Mouse (Mus musculus) gastrocnemius, postnatal 4 days (tissue): Measurements from ENCODE around the gene Ly6f. TPM values are rescaled to one million over a fixed set of nuclear protein-coding genes. Genes with fewer than 3 reads are reported as not detected.
"Not testable (repeated sequence)": the region's sequence is repeated elsewhere in the genome, so short reads cannot be mapped to it uniquely, and the experiment has no call there.

ENCODE experiments used
- DNase-seq, 2 experiments: peaks; one replicate each; pipeline ENCODE4 v3.0.0; 2021 to 2022; ENCODE audit warnings: low spot score in 2 of 2, mixed read lengths in 2 of 2
- long read RNA-seq, 2 experiments: library from polyadenylated mRNA; stranded (forward); transcript quantifications; one replicate each; pipeline ENCODE4 v2.0.0; 2021
- total RNA-seq, 2 experiments: library from RNA; stranded (reverse); gene quantifications; 2 replicates each; pipeline ENCODE4 v1.2.3; 2021

Gene Ly6f
- total RNA-seq, result not detected
- long read RNA-seq, experiment 1, result 0 reads
- long read RNA-seq, experiment 2, result 0 reads

DNA sequence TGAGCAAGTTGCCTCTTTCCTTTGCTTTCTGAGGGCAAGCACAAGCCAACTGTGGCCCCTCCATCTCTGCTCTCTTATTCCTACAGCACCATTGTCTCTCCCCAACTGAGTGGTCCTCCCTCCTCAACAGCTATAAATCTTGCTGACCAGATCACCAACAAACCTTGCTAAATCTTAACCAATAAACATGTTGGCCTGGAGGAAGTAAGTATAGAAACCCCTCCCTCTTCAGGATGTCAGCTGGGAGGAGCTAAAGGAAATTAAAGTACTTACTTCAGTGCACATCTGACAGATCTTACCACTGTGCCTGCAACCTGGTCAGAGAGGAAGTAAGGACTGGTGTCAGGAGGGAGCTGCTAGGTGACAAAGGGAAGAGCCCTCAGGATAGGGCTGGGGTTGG is at the start of gene Ly6f:
Gene Ly6f (plus strand): TSS at position 301 of the 400 bp plus-strand sequence.
- no peak for DNase-seq

DNA sequence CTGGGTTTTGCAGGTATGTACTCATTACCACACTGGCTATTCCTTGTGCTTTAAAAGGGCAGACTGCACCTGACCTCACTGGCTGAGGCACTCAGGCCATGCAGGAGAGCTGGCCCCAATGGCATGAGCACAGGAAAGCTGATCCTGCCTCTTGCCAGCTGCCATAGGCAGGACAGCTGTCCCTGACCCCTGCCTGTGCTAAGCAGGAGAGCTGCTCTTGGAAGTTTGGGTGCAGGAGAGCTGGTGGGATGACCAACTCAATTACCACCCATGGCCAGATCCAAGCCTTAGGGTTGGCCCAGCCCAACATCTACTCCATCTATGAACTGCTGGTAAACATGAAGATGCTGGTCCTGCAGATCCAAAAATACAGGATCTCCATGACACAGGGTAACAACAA is 46.3 kb upstream of the Ly6f start:
- DNase-seq, result no peak

DNA sequence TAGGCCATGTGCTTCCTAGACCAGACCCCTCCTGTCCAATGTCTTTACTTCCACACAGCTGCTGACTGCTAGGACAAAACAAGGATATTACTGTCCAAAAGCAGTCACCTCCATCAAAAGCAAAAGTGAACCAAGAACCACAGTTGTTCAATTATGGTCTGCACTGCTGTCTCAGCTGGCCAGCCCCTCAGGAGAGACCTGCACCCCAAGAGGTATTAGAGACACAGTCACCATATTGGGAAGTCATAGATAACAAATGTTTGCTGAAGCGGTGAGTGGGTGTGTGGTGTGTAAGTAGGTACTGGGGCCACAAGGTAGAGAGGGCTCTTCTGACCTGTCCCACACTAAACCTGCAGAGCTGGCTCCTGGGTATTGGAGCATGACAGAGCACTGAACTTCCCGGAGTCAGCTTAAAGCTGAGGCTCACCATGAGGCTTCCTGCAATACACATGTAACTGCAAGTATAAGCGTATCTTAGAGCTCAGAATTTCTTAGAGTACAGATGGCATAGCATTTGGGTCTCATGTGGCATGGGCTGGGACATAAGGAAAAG is 30.4 kb upstream of the Ly6f start:
- DNase-seq, result no peak

DNA sequence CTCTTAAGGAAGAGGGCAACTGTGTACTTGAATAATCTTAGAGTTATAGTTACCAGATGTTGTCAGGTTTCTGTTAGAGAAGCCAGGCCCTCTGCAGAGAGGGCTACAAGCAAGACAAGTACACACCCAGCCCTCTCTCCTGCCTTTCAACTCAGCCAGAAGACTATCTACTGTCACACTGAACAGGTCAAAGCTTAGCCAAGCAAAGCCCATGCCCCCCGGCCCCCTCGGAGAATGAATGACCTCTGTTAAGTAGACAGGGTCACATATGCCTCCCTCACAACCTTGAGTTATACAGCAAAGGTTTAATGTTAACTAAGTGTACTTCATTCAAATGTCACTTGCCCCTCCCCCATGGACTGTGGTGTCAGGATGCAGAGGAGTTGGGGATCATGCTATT is 27.7 kb upstream of the Ly6f start:
- DNase-seq, result no peak

DNA sequence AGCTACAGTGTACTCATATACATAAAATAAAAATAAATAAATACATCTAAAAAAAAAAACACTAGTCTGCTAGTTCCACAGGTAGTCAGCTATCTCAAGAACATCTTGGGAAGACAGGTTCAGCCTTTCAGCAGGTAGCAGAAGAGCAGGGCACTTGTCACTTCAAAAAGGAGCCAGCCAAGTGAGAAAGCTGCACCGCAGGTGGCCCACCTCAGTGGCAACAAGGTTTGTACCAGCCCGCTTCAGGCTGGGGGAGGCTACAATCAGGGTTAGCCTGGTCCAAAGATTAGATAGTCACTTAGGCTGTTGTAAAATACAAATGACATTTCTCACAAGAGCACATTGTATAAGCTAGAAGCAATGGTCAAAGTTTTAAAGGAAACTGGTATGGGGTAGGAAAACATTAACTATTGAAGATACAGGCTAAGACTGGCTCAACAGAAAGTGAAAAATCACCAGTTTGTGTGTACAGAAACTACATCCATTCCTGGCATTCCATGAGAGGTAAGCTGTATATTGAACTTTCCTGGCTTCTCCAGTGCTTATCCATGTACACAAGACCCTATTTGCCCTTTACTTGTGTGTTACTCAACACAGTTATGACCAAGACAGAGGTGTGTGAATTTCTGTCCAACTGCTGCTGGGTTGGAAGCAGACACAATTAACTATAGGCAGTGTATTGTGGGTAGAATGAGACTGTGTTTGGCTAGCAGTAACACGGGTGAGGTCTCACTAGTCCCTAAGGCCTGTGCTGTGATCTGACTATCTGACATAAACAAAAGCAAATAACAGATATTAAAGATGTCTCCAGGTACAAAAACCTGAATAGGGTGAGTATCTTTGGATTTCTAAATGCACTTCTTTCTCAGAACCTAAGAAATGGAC is 25.2 kb upstream of the Ly6f start:
- DNase-seq, result no peak

DNA sequence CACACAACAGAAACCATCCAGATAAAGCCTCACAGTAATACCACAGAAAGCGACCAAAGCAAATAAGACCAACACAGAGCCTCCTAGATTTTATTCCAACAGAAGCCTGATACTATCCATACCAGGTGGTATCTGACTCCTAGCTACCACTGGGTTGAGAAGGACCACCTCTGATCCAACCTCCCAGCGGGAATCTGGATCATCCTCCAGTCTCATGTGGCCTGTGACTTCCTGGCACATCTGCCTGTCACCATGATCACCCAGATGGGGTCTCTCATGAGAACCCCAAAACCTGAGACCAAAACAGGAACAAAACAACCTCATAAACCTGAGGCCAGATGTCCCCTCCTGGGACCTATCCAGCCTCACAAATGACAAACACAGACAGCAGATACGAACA is 13.6 kb upstream of the Ly6f start:
- no peak for DNase-seq

DNA sequence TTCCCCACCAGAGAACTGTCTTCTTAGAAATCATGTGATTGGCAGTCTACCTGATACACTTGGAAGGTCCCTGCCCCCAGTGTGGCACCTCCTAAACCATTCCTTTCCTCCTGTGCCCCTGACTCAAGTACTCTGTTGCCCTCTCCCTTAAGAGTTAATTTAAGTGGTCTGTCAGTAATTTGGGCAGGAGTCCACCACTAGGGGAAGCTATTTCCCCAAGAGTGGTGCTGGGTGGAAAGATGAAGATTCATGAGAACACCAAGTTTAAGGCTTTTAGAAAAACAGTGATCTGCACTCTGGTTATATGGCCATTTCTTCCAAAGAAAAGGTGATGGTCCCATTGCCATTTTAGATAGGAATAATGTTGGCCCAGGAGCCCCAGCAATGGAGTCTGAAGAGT is 2.4 kb upstream of the Ly6f start:
- DNase-seq, result no peak

DNA sequence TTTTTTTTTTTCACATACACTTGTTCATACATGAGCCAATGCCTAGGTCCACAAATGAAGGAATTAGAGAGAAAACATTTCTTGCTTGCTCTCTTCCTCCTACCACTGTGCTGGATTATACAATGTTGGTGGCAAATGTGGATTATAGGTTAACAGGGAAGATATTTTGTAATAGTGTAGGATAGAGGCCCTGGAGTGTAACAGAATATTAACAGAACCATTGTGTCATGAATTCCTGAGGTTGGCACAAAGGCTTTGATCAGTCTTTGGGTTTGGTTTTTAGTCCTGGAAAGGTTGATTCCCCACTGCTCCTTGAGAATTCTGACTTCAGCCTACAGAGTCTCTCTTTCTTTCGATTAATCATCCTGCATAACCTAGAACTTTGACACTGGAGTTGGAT is 1.6 kb upstream of the Ly6f start:
- no peak for DNase-seq

DNA sequence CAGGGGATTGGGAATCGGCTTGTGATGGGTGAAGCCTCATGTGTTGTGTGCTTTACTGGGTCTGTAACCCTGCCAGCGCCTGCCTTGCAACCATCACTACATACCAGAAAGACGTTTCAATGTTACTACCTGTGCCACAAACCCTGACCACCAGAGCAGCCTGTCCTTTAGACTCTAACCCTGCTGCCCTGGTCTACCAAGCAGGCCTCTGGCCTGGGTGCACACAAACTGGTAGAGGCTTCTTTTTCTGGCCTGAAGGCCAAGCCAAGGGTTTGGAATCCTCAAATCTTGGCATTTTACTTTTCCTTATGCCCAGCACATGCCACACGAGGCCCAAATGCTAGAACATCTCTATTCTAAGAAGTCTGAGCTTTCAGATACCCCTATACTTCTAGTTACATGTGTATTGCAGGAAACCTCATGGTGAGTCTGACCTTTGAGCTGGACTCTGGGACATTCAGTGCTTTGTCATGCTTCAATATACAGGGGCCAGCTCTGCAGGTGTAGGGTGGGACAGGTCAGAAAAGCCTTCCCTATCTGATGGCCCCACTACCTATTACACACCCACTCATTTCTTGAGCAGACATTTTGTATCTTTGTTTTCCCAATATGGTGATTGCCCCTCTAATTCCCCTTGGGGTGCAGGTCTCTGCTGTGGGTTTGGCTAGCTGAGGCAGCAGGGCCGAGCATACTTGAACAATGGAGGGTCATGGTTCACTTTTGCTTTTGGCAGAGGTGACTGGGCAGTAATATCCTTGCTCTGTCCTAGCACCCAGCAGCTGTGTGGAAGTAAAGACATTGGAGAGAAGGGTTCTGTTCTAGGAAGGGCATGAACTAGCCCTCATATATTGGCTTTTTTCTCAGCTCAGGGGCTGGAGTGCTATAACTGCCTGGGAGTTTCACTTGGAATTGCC is 952 bp downstream of the Ly6f start:
- DNase-seq, result no peak

DNA sequence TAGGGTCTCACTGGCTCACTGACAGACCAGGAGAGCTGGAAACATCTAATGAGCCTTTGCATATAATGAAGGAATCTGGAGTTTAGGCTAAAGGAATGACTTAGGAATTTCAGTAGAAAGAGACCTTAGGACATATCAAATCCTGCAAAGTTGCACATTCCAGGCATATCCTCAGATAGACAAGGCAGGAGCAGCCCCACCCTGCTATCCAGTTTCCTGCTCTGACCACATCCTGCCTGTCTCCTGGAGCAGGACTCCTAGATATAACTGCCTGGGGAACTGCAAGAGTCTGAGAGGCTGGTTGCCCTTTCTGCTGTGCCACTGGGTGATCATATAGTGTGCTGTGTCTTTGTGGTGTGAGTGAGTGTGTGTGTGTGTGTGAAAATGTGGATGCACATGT is 1.9 kb downstream of the Ly6f start:
- DNase-seq, result no peak

DNA sequence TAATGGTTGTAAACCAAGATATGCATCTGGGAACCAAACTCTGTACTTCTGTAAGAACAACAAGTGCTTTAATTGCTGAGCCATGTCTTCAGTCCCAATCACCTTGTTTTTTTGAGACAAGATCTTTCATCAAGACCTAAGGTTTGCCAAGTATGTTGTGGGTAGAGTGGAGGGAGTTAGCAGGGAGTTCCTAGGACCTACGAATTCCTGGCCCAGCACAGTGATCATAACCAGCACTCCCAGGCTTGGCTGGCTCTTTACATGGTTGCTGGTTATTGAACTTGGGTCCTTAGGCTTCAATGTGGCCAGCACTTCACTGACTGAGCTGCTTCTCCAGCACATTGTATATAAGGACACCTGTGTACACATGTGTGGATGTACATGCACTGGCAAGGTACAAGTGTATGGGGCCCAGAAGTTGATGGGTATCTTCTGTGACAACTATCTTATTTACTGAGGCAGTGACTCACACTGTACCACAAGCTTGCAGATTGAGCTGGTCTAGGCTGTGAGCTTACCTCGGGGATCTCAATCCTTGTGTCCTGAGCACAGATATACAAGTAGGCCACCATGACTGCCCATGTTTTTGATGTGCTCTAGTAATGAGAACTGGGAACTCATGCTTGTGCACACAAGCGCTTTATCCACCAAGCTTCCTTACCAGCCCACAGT is 2.6 kb downstream of the Ly6f start:
- no peak for DNase-seq

DNA sequence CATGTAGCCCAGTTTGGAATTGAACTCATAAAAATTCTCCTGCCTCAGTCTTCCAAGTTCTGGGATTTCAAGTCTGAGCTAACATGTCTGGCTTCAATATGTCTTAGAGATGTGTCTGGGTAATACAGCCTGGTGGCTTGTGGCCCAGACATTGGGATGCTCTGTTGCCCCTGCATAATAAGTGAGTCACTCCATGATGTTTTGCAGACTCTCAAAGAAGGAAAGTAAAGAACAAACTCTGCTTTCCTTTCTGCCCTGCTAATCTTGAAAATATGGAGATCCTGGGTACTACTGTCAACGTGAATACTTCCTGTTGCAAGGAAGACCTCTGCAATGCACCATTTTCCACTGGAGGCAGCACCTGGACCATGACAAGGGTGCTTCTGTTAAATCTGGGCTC is 3.2 kb downstream of the Ly6f start:
- DNase-seq, result no peak

DNA sequence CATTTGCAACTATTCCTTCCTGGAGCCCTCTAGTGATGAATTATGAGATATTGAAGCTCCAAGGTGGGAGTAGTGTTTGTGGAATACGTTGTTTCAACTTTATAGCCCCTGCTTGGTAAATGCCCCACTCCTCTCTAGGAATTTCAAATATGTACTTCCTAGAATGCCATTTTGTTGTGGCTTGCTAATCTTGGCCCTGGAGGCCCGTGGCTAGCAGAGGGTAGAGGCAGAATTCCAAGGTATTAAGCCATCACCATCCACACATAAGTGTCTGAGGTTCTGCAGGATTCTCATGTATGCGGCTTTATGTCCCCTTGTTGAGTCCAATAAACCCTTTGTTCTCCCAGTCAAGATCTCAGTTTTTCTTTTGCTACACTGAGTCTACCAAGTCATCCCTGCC is 3.7 kb downstream of the Ly6f start:
- no peak for DNase-seq

DNA sequence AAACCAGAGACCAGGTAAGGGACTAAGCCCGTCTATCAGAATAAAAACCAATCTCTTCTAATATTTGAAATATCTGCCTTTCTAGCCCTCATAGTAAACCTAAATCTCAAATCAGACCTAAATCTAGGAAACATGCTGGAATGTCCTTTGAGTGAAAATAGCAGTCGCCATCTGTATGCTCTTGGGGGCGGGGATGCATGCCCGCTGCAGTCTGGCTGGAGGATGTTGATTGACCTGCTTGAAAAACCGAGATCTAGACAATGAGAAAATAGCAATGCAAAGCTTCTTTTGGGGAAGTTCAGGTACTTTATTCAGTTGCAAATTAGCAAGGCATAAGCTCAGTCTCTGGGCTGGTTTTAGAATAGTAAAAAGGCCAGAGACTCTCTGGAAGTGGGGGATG is 13.8 kb downstream of the Ly6f start:
- not testable (repeated sequence) for DNase-seq

DNA sequence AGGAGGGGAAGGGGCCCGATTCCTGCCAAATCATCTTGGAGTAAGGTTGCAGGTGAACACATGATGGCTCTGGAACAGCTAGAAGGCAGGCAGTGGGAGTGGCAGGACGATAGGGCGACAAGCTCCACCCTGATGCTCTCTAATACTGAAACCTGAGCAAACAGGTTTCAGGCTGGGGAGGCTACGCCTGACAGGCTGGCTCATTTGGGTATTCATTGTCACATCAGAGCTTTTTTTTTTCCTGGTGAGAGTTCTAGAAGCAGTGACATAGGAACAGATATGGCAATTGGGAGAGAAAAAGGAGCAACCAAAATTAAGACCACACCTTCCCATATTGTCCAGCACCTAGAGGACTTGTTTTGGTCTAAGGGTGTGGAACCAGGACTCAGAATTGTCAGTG is 18.3 kb downstream of the Ly6f start:
- DNase-seq, result not testable (repeated sequence)

DNA sequence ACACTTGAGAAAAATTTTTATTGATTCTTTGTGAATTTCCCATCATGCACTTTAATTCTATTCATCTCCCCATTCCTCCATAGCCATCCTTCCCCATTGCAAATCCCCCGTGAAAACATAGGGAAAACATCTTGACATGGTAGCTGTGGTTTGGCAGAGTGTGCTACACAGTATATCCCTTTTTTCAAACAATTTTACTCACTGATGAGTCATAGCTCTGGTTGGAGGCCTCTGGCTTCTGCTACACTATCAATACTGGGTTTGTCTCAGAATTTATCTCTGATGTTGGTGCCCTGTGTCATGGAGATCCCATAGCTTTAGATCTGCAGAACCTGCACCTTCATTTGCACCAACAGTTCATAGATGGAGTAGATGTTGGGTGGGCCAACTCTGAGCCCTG is 24.2 kb downstream of the Ly6f start:
- no peak for DNase-seq

DNA sequence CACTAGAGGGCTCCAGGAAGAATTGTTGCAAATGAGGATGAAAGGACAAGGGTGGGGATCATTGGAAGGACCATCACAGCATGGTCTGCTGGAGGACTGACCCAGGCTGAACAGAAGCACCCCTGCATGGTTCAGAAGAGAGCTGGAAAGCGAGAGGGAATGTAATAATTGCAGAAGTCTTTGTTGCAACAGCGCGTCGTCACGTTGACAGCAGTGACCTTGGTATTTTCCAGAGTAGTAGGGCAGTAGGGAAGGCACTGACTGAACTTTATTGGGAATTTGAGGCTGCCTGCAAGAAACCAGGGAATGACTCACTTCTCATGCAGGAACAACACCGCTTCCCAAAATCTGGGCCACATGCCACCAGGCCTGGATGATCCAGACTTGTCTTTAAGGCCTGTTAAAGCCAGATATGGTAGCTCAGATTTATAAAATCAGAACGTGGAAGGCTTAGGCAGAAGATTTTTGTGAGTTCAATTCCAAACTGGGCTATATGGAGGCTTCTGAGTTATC is 25.7 kb downstream of the Ly6f start:
- no peak for DNase-seq

DNA sequence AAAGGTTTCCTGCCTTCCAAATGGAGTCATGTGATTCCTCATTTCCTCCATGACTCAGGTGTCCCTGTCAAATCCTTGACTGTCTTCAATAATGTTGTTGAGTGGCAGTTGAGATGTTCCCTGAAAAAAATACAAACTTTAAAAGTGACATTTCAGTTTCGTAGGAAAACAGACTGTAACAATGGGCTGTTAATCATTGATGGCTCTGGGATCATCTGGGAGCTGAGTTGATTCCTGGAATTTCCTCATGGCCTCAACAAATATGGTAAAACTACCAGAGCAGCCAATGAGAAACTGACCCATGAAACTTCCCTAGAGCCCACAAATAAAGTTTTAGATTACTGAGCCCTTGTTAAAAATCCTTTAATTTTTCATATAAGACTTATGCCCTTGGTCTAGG is 37.9 kb downstream of the Ly6f start:
- no peak for DNase-seq

DNA sequence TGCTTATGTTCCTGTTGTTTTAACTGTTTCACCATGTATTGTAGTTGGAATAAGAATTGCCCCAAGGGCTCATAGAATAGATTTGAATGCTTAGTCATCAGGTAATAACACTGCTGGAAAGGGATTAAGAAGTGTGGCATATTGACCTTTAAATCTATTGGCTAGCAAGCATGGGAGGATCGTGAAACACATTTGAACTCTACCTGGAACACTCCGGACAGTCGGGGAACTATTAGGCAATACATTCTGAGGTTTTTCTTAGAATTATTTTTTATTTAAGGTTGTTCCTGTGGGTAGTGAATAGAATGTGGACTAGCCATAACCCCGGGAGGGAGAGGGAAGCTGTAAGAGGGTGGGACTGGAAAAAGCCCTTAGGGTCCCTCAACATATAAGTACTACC is 41.0 kb downstream of the Ly6f start:
- no peak for DNase-seq

DNA sequence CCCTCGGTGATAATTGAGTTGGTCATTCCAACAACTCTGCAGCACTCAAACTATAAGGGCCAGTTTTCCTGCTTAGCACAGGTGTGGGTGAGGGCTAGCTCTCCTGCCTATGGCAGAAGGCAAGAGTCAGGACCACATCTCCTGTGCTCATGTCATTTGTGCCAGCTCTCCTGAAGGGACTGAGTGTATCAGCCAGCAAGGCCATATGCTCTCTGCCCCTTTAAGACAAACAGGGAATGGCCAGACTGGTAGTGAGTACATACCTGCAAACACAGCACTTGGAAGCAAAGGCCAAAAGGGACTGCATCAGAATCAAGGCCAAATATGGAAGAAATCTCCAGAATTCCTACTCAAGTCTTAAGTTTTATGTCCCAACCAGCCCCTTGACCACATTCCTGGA is 41.7 kb downstream of the Ly6f start:
- DNase-seq, result no peak

DNA sequence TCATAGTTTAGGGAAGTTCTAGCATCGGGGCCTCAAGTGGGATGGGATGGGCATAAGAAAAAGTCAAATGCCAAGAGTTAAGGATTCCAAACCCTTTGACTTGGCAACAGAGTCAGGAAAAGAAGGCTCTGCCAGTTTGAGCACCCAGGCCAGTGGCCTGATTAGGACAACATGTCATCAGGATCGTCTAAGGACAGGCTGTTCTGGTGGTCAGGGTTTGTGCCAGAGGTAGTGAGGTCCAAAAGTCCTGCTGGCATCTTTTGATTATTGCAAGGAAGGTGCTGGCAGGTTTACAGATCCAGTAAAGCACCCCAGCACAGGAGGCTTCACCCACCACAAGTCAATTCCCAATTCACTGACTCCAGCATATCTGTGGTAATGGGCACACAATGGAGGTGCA is 46.2 kb downstream of the Ly6f start:
- DNase-seq, result no peak
